Mouse (Mus musculus) layer of hippocampus, adult 18-20 months (tissue): Measurements from ENCODE around the gene Mnd1. TPM values are rescaled to one million over a fixed set of nuclear protein-coding genes. Genes with fewer than 3 reads are reported as not detected.

Source experiments
- DNase-seq, 2 experiments: peaks; one replicate each; pipeline ENCODE4 v3.0.0; 2022; ENCODE audit warnings: low spot score in 2 of 2
- total RNA-seq, 2 experiments: library from RNA; stranded (reverse); gene quantifications; 2 replicates each; pipeline ENCODE4 v1.2.3; 2021

Mnd1 gene
- total RNA-seq, 2 experiments from 2014 or later = 0.99 to 1.7 TPM

DNA sequence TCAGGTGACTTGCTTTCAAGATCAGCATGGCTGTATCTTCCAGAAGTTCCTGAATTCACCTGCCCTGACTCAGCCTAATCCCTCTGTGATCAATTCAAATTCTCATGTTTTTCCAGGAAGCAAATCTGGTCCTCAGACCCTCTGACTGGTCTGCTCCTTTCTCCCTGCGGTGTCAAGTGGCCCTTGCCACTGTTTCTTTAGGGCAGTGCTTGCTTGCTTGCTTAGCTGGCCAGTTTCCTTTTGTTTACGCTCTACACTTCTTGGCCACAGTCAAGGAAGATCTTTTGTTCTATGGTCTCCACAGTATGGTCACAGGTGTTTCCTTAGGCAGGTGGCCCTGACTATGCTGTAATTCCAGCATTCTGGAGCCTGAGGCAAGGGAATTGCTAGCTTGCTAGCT, 52.0 kb downstream of the Mnd1 start:
- no peak for DNase-seq

DNA sequence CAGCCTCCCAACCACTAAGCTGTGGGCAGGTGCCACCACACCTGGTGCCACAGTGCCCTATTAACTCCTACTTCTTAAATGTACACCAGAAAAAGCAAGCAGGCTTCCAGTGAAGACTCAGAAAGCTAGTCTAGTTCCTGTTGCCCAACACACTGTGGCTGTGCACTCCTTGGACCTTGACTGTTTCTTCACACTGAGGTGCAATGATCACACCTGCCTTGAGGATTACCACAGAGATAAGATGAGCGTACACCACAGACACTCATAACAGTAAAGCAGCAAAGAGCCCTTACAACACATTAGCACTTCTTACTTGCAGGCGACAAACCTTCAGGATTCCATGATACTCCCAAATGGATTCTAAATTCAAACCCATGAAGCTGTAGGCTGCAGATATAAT, 62.7 kb downstream of the Mnd1 start:
- DNase-seq = no peak

DNA sequence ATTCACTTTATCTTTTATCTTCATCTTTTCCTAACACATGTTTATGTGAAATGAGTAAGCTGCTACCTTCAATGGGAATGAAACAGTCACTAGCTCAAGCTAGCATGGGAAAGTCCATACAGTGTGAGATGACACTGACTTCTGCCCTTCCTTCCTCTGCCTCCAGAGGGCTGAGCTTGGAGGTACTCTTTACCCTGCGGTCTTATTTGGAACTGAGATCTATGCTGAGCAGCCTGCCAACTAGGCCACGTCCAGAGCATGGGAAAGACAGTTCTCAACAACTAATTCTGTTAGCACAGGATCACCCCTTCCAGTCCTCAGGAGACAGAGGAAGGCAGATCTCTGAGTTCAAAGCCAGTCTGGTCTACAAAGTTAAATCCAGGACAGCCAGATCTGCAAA, 64.6 kb downstream of the Mnd1 start:
- DNase-seq = no peak

DNA sequence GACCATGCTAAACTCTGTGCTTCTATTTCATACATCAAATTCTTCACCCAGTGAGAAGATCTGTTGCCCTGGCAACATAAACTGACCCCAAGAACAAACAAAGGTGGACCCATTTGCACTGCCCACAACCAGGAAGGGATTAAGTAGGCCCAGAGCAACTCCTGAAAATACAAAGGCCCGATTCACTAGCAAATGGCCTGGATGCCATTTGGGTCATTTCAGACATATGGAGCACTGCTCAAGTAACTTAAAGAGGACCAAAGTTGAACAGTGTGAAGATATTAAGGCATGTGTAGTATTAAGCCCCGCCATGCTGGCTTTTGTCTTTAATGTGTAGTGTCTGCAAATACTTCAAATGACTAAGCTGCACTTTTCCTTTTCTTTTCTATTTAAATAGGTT, 68.7 kb downstream of the Mnd1 start:
- DNase-seq = no peak

DNA sequence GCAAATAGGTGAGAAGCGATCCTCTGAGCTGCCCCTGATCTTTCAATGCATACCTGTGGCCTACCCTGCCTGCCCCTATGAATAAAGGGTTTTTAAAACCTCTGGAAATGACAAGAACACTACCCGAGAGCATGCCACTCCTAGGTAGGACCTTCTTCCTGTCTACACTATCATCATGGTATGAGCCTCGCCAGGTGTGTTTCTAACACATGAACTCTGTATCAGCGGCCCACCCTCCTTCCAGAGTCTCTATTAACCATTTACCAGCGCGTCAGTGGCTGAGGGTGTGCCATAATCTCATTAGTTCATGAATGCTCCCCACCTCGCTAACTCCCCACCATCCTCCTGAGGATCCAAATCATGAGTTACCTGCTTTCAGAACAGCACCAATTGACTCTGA, 69.2 kb downstream of the Mnd1 start:
- DNase-seq = no peak

DNA sequence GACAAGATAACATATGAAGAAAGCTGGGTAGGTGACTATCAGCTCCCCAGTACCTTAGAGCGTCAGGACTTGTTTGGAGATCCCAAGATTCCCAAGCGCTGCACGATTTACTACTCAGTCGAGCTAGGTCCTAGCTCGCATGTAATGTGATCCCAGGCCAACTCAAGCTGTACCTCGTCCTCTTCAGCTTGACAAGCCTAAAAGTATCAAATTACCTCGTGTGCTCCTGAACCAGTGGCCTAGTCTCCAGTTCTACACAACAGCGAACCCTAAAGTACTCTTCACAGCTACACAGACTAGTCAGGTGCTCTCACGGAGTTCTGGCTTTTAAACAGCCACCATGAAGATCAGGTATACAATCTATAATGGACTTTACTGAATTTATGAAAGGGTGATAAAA, 70.2 kb downstream of the Mnd1 start:
- DNase-seq = no peak

DNA sequence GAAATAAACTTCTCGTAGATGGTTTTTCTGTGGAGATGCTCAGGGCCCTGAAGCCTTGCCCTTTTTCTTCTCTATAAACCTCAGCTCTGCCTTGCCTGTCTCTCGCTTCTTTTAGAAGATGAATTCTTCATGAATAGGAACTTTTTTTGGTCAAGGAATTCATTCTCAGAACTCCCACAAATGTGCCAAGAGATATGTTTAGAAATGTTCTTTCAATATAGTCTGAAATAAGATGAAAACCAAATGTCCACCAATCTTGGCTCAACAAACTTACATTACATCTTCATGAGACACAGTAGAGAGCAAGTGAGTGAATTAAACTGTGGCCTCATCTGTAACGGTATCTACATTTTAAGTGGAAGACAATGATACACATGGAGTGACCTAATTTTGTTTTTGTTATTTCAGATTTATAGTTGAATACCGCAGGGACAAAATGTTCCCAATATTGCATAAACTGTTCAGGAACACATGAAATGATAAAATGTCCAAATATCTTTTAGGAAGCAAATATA, 74.3 kb downstream of the Mnd1 start:
- DNase-seq = no peak

DNA sequence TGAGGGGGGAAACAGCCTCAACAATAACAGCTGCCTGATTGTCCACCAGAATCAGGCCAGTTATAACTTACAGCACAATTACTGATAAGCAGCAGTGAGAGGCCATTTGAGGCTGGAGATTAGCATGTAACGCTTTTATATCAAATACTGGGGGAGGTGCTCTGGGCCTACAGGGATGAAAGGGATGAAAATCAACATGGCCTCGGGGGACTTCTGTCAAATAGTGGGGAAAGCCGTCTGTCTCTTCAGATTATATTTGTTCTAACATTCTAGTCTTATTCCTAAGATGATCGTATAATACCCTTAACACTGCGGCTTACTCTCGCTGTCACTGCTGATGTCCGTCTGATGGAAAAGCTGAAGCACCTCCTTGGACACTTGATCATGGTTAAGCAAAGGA, 75.5 kb downstream of the Mnd1 start:
- no peak for DNase-seq

DNA sequence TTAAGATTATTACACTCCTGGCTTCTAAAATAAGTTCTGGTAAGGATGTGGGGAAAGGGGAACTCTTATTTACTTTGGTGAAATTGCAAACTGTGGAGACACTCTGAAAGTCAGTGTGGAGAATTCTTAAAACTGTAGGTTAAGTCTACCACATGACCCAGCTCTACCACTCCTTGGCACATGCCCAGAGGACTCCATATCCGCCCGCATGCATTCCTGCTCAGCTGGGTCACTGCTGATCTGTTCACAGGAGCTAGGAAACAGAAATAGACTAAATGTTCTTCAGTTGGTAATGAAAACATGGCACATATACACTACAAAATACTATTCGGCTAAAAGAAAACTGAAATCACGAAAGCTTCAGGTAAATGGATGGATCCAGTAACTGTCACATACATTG, 78.1 kb downstream of the Mnd1 start:
- no peak for DNase-seq

DNA sequence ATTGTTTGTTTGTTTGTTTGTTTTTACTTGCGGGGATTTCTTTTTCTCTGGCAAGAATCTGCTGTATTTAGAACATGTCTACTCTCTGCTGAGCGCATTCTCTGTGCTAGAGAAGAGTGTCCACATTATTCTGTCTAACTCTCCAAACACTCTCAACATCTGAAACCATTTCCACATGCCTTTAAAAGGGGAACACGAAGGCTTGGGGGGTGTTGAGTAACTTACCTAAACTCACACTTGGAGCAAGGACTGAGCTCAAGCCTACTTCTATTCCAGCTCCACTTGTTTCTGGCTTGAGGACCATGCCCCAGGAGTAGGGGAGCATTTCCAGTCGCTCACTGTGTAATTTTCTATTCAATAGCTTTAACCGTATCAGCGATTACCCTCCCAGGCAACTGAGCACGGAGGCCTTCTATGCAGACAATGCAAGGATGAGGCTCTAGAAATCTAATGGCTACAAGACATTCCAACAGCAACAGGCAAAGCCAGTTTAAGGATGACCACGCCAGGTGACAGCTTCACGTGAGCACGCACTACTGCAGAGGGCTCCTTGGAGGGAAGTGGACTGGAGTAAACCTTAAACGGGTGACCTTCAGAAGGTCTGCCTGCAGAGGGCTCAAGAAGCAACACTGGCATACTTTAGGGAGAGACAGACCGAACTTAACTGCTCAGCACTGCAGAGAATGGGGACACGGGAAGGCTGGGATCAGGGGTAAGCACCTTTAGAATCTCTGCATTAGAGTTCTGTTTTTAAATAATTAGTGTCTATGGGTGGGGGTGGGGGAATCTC, 78.8 kb downstream of the Mnd1 start:
- no peak for DNase-seq

DNA sequence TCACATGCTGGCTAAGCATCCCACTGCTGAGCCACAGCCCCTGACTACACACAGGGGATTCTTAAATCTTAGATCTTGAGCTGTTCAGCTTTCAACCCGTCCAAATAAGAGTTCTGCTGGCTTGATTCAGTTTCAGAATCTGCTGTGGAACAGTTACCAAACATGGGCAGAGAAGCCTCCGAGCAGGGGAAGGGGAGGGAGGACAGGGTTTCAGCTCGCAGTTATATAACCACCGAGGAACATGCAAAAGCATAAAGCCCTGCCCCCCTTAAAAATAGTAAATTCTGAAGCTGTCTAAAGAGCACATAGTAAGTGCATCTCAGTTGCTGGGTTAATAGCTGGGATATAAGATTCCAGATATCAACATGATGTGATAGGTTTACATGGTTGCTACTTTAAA, 80.1 kb downstream of the Mnd1 start:
- DNase-seq = no peak

DNA sequence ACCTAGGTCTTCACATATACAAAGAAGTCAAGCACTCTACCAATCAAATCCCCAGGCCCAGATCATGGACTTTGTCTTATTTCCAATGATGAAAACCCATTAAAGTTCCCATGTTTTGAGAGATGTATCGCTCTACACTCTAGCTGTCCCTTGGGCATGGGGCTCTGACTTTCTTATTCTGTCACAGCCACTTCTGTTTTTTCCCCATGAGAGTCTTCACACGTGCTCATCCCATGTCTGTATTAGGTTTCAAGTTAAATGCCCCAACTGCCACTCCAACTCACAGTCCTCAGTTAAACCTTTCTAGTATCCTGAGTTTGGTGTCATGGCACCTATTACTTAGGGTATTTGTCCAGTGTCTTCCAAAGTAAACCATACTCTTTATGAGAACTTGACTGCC, 80.8 kb downstream of the Mnd1 start:
- DNase-seq = no peak

DNA sequence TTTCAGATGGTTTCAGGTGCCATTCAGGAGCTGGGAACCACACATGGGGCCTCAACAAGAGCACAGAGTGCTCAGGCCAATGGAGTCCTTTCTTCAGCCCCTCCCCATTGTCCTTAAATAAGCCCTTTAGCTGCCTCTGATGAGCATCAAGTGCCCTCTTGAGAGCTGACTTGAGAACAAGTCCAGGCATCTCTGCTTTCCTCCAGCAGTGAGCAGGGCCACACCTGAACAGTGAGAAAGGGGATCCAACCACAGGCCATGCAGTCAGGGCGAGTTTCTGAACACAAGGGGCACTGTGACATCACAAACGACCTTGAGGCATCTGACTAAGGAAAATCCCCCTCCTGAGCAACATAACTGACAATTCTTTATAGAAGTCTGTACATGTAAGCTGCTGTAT, 83.9 kb downstream of the Mnd1 start:
- no peak for DNase-seq

DNA sequence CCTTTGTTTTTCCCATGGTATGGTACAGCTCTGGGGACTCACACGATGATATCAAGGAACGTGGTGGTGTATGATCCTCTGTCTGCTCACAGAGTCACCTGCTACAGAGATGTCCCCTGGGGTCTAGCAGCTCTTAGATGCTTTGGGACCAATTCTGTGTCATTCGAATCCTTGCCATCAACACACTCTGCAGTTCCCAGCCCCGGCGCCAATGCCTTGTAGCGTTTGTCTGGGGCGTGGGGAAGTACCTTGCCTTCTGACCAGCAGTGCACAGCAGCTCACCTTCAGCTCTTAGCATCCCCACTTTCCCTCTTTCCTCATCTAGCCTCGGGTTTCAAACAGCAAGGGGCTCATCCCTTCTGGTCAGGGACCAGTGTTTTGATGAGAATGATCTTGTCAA, 84.8 kb downstream of the Mnd1 start:
- no peak for DNase-seq

DNA sequence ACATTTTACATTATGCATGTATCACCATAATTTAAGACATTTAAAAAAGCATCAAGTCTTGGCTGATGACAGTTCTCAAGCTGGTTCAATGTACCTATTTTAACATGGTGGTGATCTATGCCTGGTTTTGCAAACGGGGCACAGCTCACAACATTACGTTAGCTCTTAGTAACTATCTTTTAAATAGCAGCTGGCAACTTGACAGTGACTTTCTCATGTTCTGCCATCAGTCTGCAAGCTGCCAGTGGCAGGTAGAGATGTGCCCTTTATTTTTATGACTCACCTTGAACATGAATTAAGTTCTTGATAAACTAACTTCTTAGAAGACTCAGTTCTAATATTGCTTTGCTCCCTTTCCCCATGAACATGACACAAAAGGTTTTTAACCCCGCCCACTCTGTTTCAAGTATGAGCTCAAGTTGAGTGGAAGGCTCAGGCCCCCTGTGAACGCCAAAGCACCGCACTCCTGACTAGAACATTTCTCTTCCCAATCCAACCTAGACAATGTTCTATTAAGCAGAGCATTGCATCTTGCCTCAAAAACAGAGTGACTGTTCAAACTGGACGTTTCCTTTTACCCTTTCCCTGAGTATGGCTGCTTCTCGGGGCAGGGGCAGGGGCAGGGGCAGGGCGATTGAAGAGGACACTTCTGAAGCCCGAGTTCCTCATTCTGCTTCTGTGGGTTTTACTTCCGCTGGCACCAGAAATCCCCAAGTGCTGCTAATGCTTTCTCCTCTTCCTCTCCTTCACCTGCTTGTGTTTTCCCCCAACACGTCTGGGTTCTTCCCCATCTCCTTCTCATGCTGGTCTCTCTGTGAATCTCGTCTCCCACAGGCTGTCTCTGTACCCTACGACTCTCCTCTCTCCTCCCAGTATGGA, 86.5 kb downstream of the Mnd1 start:
- DNase-seq = no peak

DNA sequence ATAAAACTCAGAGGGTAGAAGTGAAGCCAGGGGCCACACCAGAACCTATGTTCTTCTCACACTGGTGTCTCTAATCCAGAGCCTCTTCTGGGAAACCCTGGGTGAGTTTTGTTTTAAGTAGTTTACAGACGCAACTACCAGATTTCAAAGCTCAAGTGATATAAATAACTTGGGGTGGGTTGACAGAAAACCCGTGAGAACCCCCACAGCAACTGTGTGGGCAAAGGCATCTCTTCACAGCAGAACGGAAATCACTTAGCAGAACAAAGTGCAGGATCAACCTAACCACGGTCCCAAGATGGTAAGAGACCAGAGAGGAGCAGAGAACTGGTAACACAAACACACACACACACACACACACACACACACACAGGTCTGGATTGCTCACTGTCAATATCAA, 89.8 kb downstream of the Mnd1 start:
- DNase-seq = no peak

DNA sequence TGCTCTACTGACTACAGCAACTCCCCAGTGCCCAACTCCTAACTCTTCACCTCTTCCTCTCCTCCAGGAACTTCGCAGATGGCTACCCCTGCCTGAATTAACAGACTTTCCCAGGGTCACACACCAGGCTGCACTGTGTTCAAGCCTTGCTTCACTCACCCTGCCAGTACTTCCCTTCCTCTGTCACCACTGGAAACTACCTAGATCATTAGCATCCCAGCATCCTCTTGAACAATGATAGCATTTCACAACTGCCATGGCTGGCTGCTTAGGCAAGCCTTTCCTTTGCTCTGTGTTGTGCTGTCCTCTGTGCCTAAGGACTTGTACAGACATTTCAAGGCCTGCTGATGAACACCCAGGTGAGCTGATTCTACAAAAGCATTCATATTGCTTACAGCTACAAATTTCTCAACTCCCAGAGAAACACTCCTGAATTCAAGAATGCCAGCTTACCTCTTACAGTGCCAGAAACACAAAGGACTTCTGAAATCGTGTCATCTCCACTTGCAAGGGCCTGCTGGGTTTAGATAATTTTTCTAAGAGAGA, 92.1 kb downstream of the Mnd1 start:
- no peak for DNase-seq

DNA sequence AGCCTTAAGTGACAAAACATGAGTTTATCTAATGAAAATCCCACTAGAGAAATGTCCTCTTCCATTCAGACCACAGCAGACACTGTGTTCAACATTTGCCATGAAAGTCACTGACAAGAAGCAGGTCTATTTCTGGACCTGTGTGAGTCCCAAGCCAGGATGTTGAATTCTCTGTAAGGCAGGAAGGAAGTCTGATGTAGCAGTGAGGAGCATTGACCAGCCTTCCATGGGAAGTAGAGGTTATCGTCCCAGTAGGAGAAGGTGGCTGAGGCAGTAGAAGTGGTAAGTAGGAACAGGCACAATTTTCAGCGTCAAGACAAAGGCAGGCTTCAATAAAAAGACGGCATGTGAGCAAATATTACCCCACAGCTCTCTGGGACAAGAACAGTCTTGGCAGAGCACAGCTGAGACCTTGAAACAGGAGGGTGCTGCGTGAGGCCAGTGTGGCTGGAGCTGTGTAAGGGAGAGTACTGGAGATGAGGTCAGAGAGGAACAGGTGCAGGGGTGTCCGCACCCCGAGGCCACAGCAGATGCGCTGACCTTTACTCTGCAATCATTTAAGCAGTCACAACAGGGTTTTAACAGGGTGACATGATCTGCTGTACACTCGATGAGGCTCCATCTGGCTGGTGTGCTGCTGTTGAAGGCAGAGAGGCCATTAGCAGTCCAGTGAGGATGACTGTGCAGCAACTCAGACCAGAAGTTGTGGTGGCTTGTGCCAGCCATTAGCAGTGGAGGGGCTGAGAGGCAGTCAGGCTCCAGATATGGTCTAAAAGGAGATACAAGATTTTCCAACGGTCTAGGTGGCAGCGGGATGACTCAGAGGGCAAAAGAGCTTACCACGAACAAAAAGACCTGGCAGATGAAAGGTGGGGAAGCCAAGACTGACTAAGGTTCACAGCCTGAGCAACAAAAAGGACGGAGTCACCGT, 93.8 kb downstream of the Mnd1 start:
- DNase-seq = no peak

DNA sequence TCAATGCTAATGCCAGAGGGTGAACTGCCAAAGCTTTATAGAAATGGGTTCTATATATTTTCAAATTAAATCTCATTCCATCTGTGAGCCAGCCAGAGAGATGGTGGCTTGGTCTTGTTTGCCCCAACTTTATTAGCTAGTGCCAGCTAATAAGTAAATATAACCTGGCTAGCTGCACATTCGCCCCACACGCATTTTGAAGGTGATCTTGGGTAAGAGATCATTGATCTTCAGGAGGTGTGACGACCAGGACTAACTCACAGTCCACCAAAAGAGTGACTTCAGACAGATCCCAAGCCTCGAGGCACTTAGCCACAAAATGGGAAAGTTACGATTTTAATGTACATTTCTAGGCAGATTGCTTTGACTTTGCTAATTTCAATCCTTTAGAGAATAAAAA, 94.6 kb downstream of the Mnd1 start:
- no peak for DNase-seq

DNA sequence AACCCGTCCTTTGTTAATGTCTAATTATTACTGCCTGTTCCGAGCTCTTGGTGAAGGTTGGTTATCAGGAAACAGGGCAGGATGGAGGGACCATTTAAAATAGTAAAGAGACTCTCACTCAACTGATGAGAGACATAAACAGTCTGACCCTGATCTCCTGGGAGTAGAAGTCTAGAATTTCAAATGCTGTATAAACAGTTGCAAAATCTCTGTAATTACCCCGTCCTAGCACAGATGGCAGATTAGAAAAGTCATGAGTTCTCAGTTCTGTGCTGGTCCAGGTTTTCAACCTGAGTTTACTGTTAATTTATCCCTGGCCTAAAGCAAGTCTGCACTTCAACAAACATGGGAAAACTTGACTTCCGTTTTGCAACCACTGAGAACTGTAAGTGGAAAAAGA, 95.5 kb downstream of the Mnd1 start:
- no peak for DNase-seq

DNA sequence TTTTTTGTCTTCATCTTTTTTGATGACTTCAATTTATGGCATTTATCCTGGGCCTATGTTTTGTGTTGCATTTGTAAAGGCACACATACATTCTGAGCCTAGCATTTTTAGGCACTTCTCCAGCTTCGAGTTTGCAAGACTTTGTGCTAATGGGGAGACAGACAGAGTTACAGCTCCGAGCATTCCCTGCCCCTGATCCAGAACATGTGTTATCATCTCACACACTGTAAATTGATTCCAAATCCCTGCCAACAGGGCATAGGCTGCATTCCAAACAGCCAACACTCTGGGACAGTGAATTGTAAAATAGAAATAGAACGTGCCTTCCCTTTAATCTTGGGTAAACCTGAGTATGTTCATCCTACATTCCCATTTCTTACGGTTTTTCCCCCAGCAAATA, 95.9 kb downstream of the Mnd1 start:
- peak in 1 of 2 experiments; percentile 42 for DNase-seq
